Mouse (Mus musculus): ENCODE measurements around the gene Gm28048. TPM values are rescaled to one million over a fixed set of nuclear protein-coding genes. Genes with fewer than 3 reads are reported as not detected.

Gm28048 gene
- polyA plus RNA-seq, 1 experiment from 2014 or later: 3.2 TPM

GRCm38 (mm10) chr11:22994271-22994670 is 12.4 kb upstream of the Gm28048 start:
- H3K9ac ChIP-seq: no peak overlapping the region
- H3K27me3 ChIP-seq (ENCODE audit: control insufficient read depth, insufficient read depth, low read length): no peaks in the 10 kb centered on the region
- WGBS: 95% methylated on average over 2 of the region's 2 CpGs
- no peak overlapping the region for H3K4me3 ChIP-seq (replicated peaks; ENCODE audit: low read length)
- H3K9me3 ChIP-seq (ENCODE audit: control insufficient read depth, low read length): no peaks in the 10 kb centered on the region
- H3K36me3 ChIP-seq (replicated peaks; ENCODE audit: control insufficient read depth, insufficient read depth): peaks cover 58% of the 10 kb centered on the region
- H3K27ac ChIP-seq: no peak overlapping the region
- peaks cover 17% of the 10 kb centered on the region for H3K4me1 ChIP-seq (replicated peaks; ENCODE audit: control insufficient read depth, insufficient read depth, low read length)
- DNase-seq (ENCODE audit: low spot score) (no peak), ATAC-seq (ENCODE audit: low FRiP score) (no peak)
- H3K4me2 ChIP-seq (replicated peaks): no peak overlapping the region

- DNase-seq (ENCODE audit: low spot score) (no peak), ATAC-seq (ENCODE audit: low FRiP score) (no peak)
- 13% methylated on average over 14 of the region's 14 CpGs for WGBS
- Histone ChIP-seq H3K4me1 (replicated peaks; ENCODE audit: control insufficient read depth, insufficient read depth, low read length) (peaks cover 17% of the 10 kb centered on the region), H3K4me3 (replicated peaks; ENCODE audit: low read length) (peak overlapping the region; percentile 79), H3K9ac (peak overlapping the region; percentile 90), H3K36me3 (replicated peaks; ENCODE audit: control insufficient read depth, insufficient read depth) (peaks cover 31% of the 10 kb centered on the region), H3K27ac (peak overlapping the region; percentile 96; the same call in 1 of the 2 replicates), H3K4me2 (replicated peaks) (peak overlapping the region; percentile 85), H3K9me3 (ENCODE audit: control insufficient read depth, low read length) (no peaks in the 10 kb centered on the region), H3K27me3 (ENCODE audit: control insufficient read depth, insufficient read depth, low read length) (no peaks in the 10 kb centered on the region)
Measured at GRCm38 (mm10) chr11:22991218-22991835, 9.4 kb upstream of the Gm28048 start.

GRCm38 (mm10) chr11:22990393-22991126 is 8.7 kb upstream of the Gm28048 start, which contains the start of gene Cct4:
Gene Cct4, plus strand, starts transcription at chr11:22990519.
- H3K27me3 ChIP-seq (ENCODE audit: control insufficient read depth, insufficient read depth, low read length): no peaks in the 10 kb centered on the region
- peak within 1 kb of the TSS; percentile 85 for H3K4me2 ChIP-seq (replicated peaks)
- peak within 1 kb of the TSS; percentile 96 for H3K27ac ChIP-seq
- peak; percentile 93 for DNase-seq (ENCODE audit: low spot score)
- H3K9me3 ChIP-seq (ENCODE audit: control insufficient read depth, low read length): no peaks in the 10 kb centered on the region
- peaks cover 17% of the 10 kb centered on the region for H3K4me1 ChIP-seq (replicated peaks; ENCODE audit: control insufficient read depth, insufficient read depth, low read length)
- peak within 1 kb of the TSS; percentile 79 for H3K4me3 ChIP-seq (replicated peaks; ENCODE audit: low read length)
- WGBS: under 1% methylated on average over 66 of the region's 66 CpGs
- peaks cover 25% of the 10 kb centered on the region for H3K36me3 ChIP-seq (replicated peaks; ENCODE audit: control insufficient read depth, insufficient read depth)
- H3K9ac ChIP-seq: peak within 1 kb of the TSS; percentile 90
- ATAC-seq (ENCODE audit: low FRiP score): peak; percentile 98

- Histone ChIP-seq H3K36me3 (replicated peaks; ENCODE audit: control insufficient read depth, insufficient read depth) (peaks cover 17% of the 10 kb centered on the region), H3K27ac (peak overlapping the region; percentile 96), H3K27me3 (ENCODE audit: control insufficient read depth, insufficient read depth, low read length) (no peaks in the 10 kb centered on the region), H3K4me1 (replicated peaks; ENCODE audit: control insufficient read depth, insufficient read depth, low read length) (peaks cover 17% of the 10 kb centered on the region), H3K9ac (peak overlapping the region; percentile 90), H3K4me3 (replicated peaks; ENCODE audit: low read length) (peak overlapping the region; percentile 79), H3K9me3 (ENCODE audit: control insufficient read depth, low read length) (no peaks in the 10 kb centered on the region), H3K4me2 (replicated peaks) (peak overlapping the region; percentile 85)
- ATAC-seq (ENCODE audit: low FRiP score): peak; percentile 2; the same call in 1 of the 2 replicates
- DNase-seq (ENCODE audit: low spot score): no peak
- 50% methylated on average over 1 of the region's 1 CpGs for WGBS
Measured at GRCm38 (mm10) chr11:22989786-22990185, 7.9 kb upstream of the Gm28048 start.

GRCm38 (mm10) chr11:22987357-22987756 is 5.5 kb upstream of the Gm28048 start:
- peak; percentile 80 for DNase-seq (ENCODE audit: low spot score)
- Histone ChIP-seq H3K4me1 (replicated peaks; ENCODE audit: control insufficient read depth, insufficient read depth, low read length) (peaks cover 16% of the 10 kb centered on the region), H3K27ac (no peak overlapping the region), H3K27me3 (ENCODE audit: control insufficient read depth, insufficient read depth, low read length) (no peaks in the 10 kb centered on the region), H3K36me3 (replicated peaks; ENCODE audit: control insufficient read depth, insufficient read depth) (no peaks in the 10 kb centered on the region), H3K9me3 (ENCODE audit: control insufficient read depth, low read length) (no peaks in the 10 kb centered on the region), H3K9ac (no peak overlapping the region), H3K4me2 (replicated peaks) (no peak overlapping the region), H3K4me3 (replicated peaks; ENCODE audit: low read length) (no peak overlapping the region)
- 45% methylated on average over 2 of the region's 2 CpGs for WGBS
- ATAC-seq (ENCODE audit: low FRiP score): no peak

- H3K9me3 ChIP-seq (ENCODE audit: control insufficient read depth, low read length): no peaks in the 10 kb centered on the region
- H3K4me3 ChIP-seq (replicated peaks; ENCODE audit: low read length): no peak overlapping the region
- DNase-seq (ENCODE audit: low spot score) (no peak), ATAC-seq (ENCODE audit: low FRiP score) (no peak)
- H3K4me2 ChIP-seq (replicated peaks): no peak overlapping the region
- peaks cover 15% of the 10 kb centered on the region for H3K4me1 ChIP-seq (replicated peaks; ENCODE audit: control insufficient read depth, insufficient read depth, low read length)
- no peak overlapping the region for H3K27ac ChIP-seq
- WGBS: 91% methylated on average over 3 of the region's 3 CpGs
- no peaks in the 10 kb centered on the region for H3K36me3 ChIP-seq (replicated peaks; ENCODE audit: control insufficient read depth, insufficient read depth)
- no peak overlapping the region for H3K9ac ChIP-seq
- H3K27me3 ChIP-seq (ENCODE audit: control insufficient read depth, insufficient read depth, low read length): no peaks in the 10 kb centered on the region
Measured at GRCm38 (mm10) chr11:22985510-22985909, 3.6 kb upstream of the Gm28048 start.

- H3K9me3 ChIP-seq (ENCODE audit: control insufficient read depth, low read length): no peaks in the 10 kb centered on the region
- H3K27ac ChIP-seq: peak overlapping the region; percentile 91; the same call in 1 of the 2 replicates
- DNase-seq (ENCODE audit: low spot score): no peak
- H3K27me3 ChIP-seq (ENCODE audit: control insufficient read depth, insufficient read depth, low read length): no peaks in the 10 kb centered on the region
- H3K9ac ChIP-seq: peak overlapping the region; percentile 65; the same call in 1 of the 2 replicates
- peaks cover 22% of the 10 kb centered on the region for H3K4me1 ChIP-seq (replicated peaks; ENCODE audit: control insufficient read depth, insufficient read depth, low read length)
- peaks cover 6% of the 10 kb centered on the region for H3K36me3 ChIP-seq (replicated peaks; ENCODE audit: control insufficient read depth, insufficient read depth)
- H3K4me2 ChIP-seq (replicated peaks): peak overlapping the region; percentile 60
- no peak for ATAC-seq (ENCODE audit: low FRiP score)
- H3K4me3 ChIP-seq (replicated peaks; ENCODE audit: low read length): peak overlapping the region; percentile 51; the same call in 1 of the 2 replicates
- 80% methylated on average over 6 of the region's 6 CpGs for WGBS
Measured at GRCm38 (mm10) chr11:22982846-22983245, 956 bp upstream of the Gm28048 start.

GRCm38 (mm10) chr11:22981543-22981950 is 343 bp downstream of the Gm28048 start:
- whole genome bisulfite sequencing: 3% methylated on average over 12 of the region's 12 CpGs
- Histone ChIP-seq H3K4me2 (replicated peaks) (peak overlapping the region; percentile 60), H3K27me3 (ENCODE audit: control insufficient read depth, insufficient read depth, low read length) (no peaks in the 10 kb centered on the region), H3K9ac (peak overlapping the region; percentile 65), H3K9me3 (ENCODE audit: control insufficient read depth, low read length) (no peaks in the 10 kb centered on the region), H3K4me1 (replicated peaks; ENCODE audit: control insufficient read depth, insufficient read depth, low read length) (peaks cover 27% of the 10 kb centered on the region), H3K36me3 (replicated peaks; ENCODE audit: control insufficient read depth, insufficient read depth) (peaks cover 17% of the 10 kb centered on the region), H3K27ac (peak overlapping the region; percentile 91), H3K4me3 (replicated peaks; ENCODE audit: low read length) (peak overlapping the region; percentile 51)
- DNase-seq (ENCODE audit: low spot score) (no peak), ATAC-seq (ENCODE audit: low FRiP score) (peak; percentile 34)

GRCm38 (mm10) chr11:22981041-22981440 is 849 bp downstream of the Gm28048 start:
- Histone ChIP-seq H3K4me3 (replicated peaks; ENCODE audit: low read length) (peak overlapping the region; percentile 51), H3K4me1 (replicated peaks; ENCODE audit: control insufficient read depth, insufficient read depth, low read length) (peaks cover 32% of the 10 kb centered on the region), H3K9me3 (ENCODE audit: control insufficient read depth, low read length) (no peaks in the 10 kb centered on the region), H3K27ac (no peak overlapping the region), H3K9ac (peak overlapping the region; percentile 65), H3K36me3 (replicated peaks; ENCODE audit: control insufficient read depth, insufficient read depth) (peaks cover 17% of the 10 kb centered on the region), H3K4me2 (replicated peaks) (peak overlapping the region; percentile 60), H3K27me3 (ENCODE audit: control insufficient read depth, insufficient read depth, low read length) (no peaks in the 10 kb centered on the region)
- DNase-seq (ENCODE audit: low spot score) (no peak), ATAC-seq (ENCODE audit: low FRiP score) (no peak)
- WGBS: 58% methylated on average over 4 of the region's 4 CpGs
